Mouse (Mus musculus) kidney, postnatal 0 days (tissue): ENCODE measurements at regions not wholly inside any gene's neighbourhood (a gene's known extent, or its start where the extent isn't known, plus 50 kb on each side); places are given as distances from the start of the nearest gene placed in this dataset.

ENCODE experiments used
- ATAC-seq: fragments of 200-750 bp; cut with Nextera tagmentation; replicated peaks from 2 replicates; pipeline ENCODE4 v1.8.0; 2017; ENCODE audit warnings: low read depth, moderate number of reproducible peaks, moderate TSS enrichment, moderate library complexity; ENCODE audit not compliant: low FRiP score
- DNase-seq: peaks from one replicate; pipeline ENCODE4 v3.0.0-alpha.2; 2016; ENCODE audit warnings: low spot score
- H3K27ac ChIP-seq: fragments of 300-500 bp; sonication (generic); 2 replicates; pipeline ENCODE4 v1.5.1; 2014; ENCODE audit warnings: mild to moderate bottlenecking
- H3K27me3 ChIP-seq: fragments of 300-500 bp; sonication (generic); 2 replicates; pipeline ENCODE4 v1.6.1; 2014; ENCODE audit warnings: low read length, mixed read lengths; ENCODE audit not compliant: insufficient read depth
- H3K36me3 ChIP-seq: fragments of 300-500 bp; sonication (generic); 2 replicates; pipeline ENCODE4 v1.6.1; 2014; ENCODE audit warnings: low read length, mixed read lengths; ENCODE audit not compliant: insufficient read depth
- H3K4me1 ChIP-seq: fragments of 300-500 bp; sonication (generic); replicated peaks from 2 replicates; pipeline ENCODE4 v1.6.1; 2014; ENCODE audit warnings: antibody characterized with exemption, low read length, mixed read lengths; ENCODE audit not compliant: insufficient read depth
- H3K4me2 ChIP-seq: fragments of 300-500 bp; sonication (generic); 2 replicates; pipeline ENCODE4 v1.6.1; 2014; ENCODE audit warnings: mild to moderate bottlenecking, low read length, moderate library complexity, mixed read lengths
- H3K4me3 ChIP-seq: fragments of 300-500 bp; sonication (generic); replicated peaks from 2 replicates; pipeline ENCODE4 v1.5.1; 2014; ENCODE audit warnings: low read depth, low read length
- H3K9ac ChIP-seq: fragments of 300-500 bp; sonication (generic); 2 replicates; pipeline ENCODE4 v1.6.1; 2014; ENCODE audit warnings: low read depth, low read length
- H3K9me3 ChIP-seq: fragments of 300-500 bp; sonication (generic); replicated peaks from 2 replicates; pipeline ENCODE4 v1.6.1; 2016; ENCODE audit warnings: low read length, inconsistent platforms, mixed read lengths
- CTCF ChIP-seq: IDR thresholded peaks from 2 replicates; pipeline ENCODE4 v1.5.1; 2016; ENCODE audit warnings: antibody characterized with exemption, low read depth, mild to moderate bottlenecking, moderate library complexity
- WGBS: fragments of 180-500 bp; shearing (Covaris S2); extraction: QIAGEN DNeasy Blood & Tissue Kit; methylation state at CpG from one replicate; pipeline ENCODE4 v1.1.7; 2014; 5-methylcytosine and 5-hydroxymethylcytosine counted together

- ATAC-seq (no peak), DNase-seq (no peak)
- no peak overlapping the region for H3K27ac ChIP-seq
- no peaks in the 10 kb centered on the region for H3K27me3 ChIP-seq
- no peaks in the 10 kb centered on the region for H3K4me1 ChIP-seq
- H3K9me3 ChIP-seq, result no peaks in the 10 kb centered on the region
- H3K36me3 ChIP-seq, result no peaks in the 10 kb centered on the region
- 86% methylated on average over 1 of the region's 1 CpGs for WGBS
- H3K4me2 ChIP-seq, result no peak overlapping the region
- TF ChIP-seq CTCF, result no peak
- no peak overlapping the region for H3K9ac ChIP-seq
- H3K4me3 ChIP-seq, result no peak overlapping the region
These were observed 230.8 kb upstream of the Kcnip4 start for GRCm38 (mm10) chr5:49755531-49755930.

- Histone ChIP-seq H3K27me3 (no peaks in the 10 kb centered on the region), H3K4me3 (no peak overlapping the region), H3K4me2 (no peak overlapping the region), H3K36me3 (no peaks in the 10 kb centered on the region), H3K4me1 (no peaks in the 10 kb centered on the region), H3K9me3 (no peaks in the 10 kb centered on the region), H3K9ac (no peak overlapping the region), H3K27ac (no peak overlapping the region)
- WGBS, result 50% methylated on average over 1 of the region's 1 CpGs
- no peak for DNase-seq
- TF ChIP-seq CTCF, result no peak
- ATAC-seq, result no peak
These were observed 187.9 kb upstream of the Kcnip4 start for GRCm38 (mm10) chr5:49712607-49713006.

GRCm38 (mm10) chr5:49682156-49682555, 157.4 kb upstream of the Kcnip4 start:
- Histone ChIP-seq H3K4me3 (no peak overlapping the region), H3K27ac (no peak overlapping the region), H3K4me2 (no peak overlapping the region), H3K27me3 (no peaks in the 10 kb centered on the region), H3K4me1 (no peaks in the 10 kb centered on the region), H3K9me3 (no peaks in the 10 kb centered on the region), H3K9ac (no peak overlapping the region), H3K36me3 (no peaks in the 10 kb centered on the region)
- WGBS, result 85% methylated on average over 4 of the region's 4 CpGs
- DNase-seq (no peak), ATAC-seq (no peak)
- no peak for TF ChIP-seq CTCF

GRCm38 (mm10) chr5:49681514-49681913, 156.8 kb upstream of the Kcnip4 start:
- no peak for ATAC-seq
- no peak for TF ChIP-seq CTCF

GRCm38 (mm10) chr5:49675885-49676284, 151.2 kb upstream of the Kcnip4 start:
- no peak overlapping the region for H3K9ac ChIP-seq
- H3K9me3 ChIP-seq, result no peaks in the 10 kb centered on the region
- no peak overlapping the region for H3K4me3 ChIP-seq
- ATAC-seq, result no peak
- no peak for DNase-seq
- H3K4me2 ChIP-seq, result no peak overlapping the region
- H3K27me3 ChIP-seq, result no peaks in the 10 kb centered on the region
- no peaks in the 10 kb centered on the region for H3K36me3 ChIP-seq
- TF ChIP-seq CTCF, result no peak
- H3K27ac ChIP-seq, result no peak overlapping the region
- H3K4me1 ChIP-seq, result no peaks in the 10 kb centered on the region
- WGBS, result 79% methylated on average over 2 of the region's 2 CpGs

More at GRCm38 (mm10) chr5:49681514-49681913, 156.8 kb upstream of the Kcnip4 start:
- Histone ChIP-seq H3K9ac (no peak overlapping the region), H3K9me3 (no peaks in the 10 kb centered on the region), H3K36me3 (no peaks in the 10 kb centered on the region), H3K4me3 (no peak overlapping the region), H3K4me2 (no peak overlapping the region), H3K4me1 (no peaks in the 10 kb centered on the region), H3K27ac (no peak overlapping the region), H3K27me3 (no peaks in the 10 kb centered on the region)
- DNase-seq, result no peak
- WGBS, result 71% methylated on average over 2 of the region's 2 CpGs

DNA sequence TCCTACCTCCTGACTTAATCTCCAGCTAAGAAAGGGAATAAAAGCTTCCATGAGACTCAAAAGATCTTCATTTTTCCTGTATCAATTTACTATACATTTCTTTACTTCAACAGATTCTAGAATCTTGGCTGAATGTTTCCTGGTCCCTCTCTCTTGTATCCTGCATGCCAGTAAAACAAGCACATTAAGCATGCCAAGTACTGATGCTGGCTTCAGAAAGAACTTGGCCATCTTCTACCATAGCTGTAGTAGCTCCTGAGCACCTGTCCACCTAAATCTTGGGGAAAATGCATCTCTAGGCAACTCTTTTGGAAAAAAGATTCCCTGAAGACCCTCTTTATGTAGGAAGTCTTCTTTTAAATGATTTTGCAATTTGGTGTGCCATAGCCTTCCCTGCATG, 140.5 kb upstream of the Kcnip4 start:
- no peak overlapping the region for H3K27ac ChIP-seq
- no peaks in the 10 kb centered on the region for H3K9me3 ChIP-seq
- DNase-seq, result no peak
- no peaks in the 10 kb centered on the region for H3K36me3 ChIP-seq
- H3K9ac ChIP-seq, result no peak overlapping the region
- ATAC-seq, result no peak
- H3K4me1 ChIP-seq, result no peaks in the 10 kb centered on the region
- no peaks in the 10 kb centered on the region for H3K27me3 ChIP-seq
- TF ChIP-seq CTCF, result no peak
- H3K4me2 ChIP-seq, result no peak overlapping the region
- H3K4me3 ChIP-seq, result no peak overlapping the region

GRCm38 (mm10) chr5:49663928-49664327, 139.2 kb upstream of the Kcnip4 start:
- Histone ChIP-seq H3K9me3 (no peaks in the 10 kb centered on the region), H3K9ac (no peak overlapping the region), H3K27ac (no peak overlapping the region), H3K4me1 (no peaks in the 10 kb centered on the region), H3K27me3 (no peaks in the 10 kb centered on the region), H3K4me2 (no peak overlapping the region), H3K36me3 (no peaks in the 10 kb centered on the region), H3K4me3 (no peak overlapping the region)
- DNase-seq, result no peak
- no peak for ATAC-seq
- WGBS, result 91% methylated on average over 1 of the region's 1 CpGs
- TF ChIP-seq CTCF, result no peak
